Mouse (Mus musculus) lung, postnatal 4 days (tissue): ENCODE results near the gene Frs2.
"Not testable (repeated sequence)": the region's sequence is repeated elsewhere in the genome, so short reads cannot be mapped to it uniquely, and the experiment has no call there.

Source experiments
- DNase-seq, 2 experiments: peaks; one replicate each; pipeline ENCODE4 v3.0.0; 2021

Gene Frs2

GRCm38 (mm10) chr10:117031160-117031559, 117.2 kb downstream of the Frs2 start:
- DNase-seq = no peak

- no peak for DNase-seq
These were observed 122.2 kb downstream of the Frs2 start for GRCm38 (mm10) chr10:117026176-117026575.

- DNase-seq = not testable (repeated sequence)
These were observed 122.6 kb downstream of the Frs2 start for GRCm38 (mm10) chr10:117025776-117026175.

DNA sequence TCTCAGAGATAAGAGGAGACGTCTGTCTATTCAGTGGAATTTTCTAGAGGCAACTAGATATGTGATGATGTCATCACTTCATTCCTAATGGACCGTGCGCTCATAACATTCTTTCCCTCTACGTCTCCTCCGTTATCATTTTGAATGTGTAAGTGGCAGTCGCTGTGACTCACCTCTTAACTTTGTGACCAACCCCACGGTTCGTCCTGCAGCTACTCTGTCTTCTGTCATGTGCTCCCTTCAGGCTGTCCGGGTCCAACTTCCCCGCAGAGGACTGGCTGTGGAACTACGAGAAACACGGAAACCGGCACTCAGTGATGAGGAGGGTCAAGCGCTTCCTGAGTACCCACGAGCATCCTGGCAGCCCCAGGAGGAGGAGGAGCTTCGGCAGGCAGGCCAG, 124.6 kb downstream of the Frs2 start:
- peak in 1 of 2 experiments; percentile 30 for DNase-seq

DNA sequence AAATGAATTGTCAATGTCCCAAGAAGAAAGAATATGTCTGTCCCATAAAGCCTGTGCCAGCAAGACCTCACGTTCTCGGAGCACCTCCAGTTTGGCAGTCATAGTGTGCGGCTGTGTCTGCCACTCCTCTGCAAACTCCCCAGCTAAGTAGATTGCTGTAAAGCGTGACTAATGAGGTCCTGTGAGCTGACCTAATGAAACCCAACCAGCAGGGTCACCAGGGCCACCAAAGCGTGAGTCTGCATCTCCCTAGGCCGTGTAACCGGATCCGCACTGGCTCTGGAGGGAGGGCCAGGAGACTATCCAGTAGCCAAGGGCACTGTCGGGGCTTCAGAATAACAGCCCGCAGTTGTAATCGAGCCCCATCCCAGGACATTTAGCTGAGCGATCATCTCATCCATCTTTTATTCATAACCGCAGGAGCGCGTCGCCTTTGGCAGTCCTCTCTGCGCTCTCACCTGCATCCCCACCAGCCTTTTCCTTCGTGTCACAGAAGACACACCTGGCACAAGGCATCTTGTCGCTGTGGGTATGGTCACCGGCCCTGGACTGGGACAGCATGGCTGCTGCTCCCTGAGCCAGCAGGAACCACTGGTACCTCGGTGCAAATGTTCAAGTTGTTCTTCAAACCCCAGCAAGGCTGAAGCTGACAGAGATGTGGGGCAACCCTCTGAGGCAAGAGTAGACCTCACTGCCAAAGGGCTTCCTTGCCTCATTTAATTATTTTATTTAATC, 127.1 kb downstream of the Frs2 start:
- DNase-seq = no peak
